In the genomic region with DNA sequence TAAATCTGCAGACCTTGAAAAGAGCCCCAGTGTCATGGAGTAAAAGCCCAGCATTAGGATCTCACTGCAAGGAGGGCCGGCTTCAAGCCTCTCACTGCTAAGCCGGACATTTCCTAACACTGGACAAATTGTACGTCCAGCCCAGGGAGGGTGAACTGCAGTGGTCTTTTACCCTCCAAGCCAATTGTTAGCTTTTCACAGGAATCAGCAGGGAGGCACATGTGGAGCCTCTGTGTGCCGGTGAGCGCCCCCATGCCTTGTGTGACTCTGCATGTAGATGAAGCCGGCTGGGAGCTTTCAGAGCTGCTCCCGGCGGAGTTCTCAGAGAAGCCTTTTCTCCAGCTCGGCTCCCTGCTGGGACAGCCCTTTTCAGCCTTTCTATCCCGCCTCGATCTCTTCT, we compare ENCODE assay signal across 8 mouse cellular contexts.
A peak's percentile ranks its signal among the peaks of the same experiment; 100 is the strongest.
DNase-seq lines count a peak whose midpoint lies in the region; ATAC-seq and TF ChIP-seq lines count a peak whose summit lies in the region.

No protein-coding gene starts in this region.

- peak; percentile 27 to 30 for DNase-seq in cerebellum, adult 18-20 months
- no peak for DNase-seq in cerebellum, adult 9-10 months
- peak; percentile 78 for DNase-seq in ES-E14 (ENCODE audit: low read depth, low spot score)
- DNase-seq in lung, postnatal 10 days: no peak
- DNase-seq in kidney, adult 11 months: no peak
- no peak for DNase-seq in thymus, postnatal 0 days (ENCODE audit: low spot score)

- in situ Hi-C loops in ES-E14 (cut with MboI; ENCODE audit: low sequenced_read_pairs in 2 of 2, unreplicated experiment in 2 of 2): no loop called here

- peak overlapping the region; percentile 5; the same call in 1 of the 2 replicates for H3K9ac ChIP-seq in ES-E14 (ENCODE audit: insufficient read depth, low read depth, low read length, poor library complexity, severe bottlenecking)
- H3K9ac ChIP-seq in forebrain, embryonic 13.5 days: 0 out of 2 replicates have a peak overlapping the region, but pooled peaks have one; percentile 19
- no peak overlapping the region; the same call in 1 of the 2 replicates for H3K9ac ChIP-seq in limb, embryonic 13.5 days

- no peaks in the 10 kb centered on the region for H3K27me3 ChIP-seq in forebrain, embryonic 13.5 days
- no peaks in the 10 kb centered on the region for H3K27me3 ChIP-seq in limb, embryonic 13.5 days

- no peaks in the 10 kb centered on the region for H3K9me3 ChIP-seq in ES-E14 (ENCODE audit: control insufficient read depth, insufficient read depth, low read depth, low read length)
- no peaks in the 10 kb centered on the region for H3K9me3 ChIP-seq in forebrain, embryonic 13.5 days (replicated peaks)
- no peaks in the 10 kb centered on the region for H3K9me3 ChIP-seq in limb, embryonic 13.5 days

- peak; percentile 82 for ATAC-seq in forebrain, embryonic 13.5 days
- ATAC-seq in limb, embryonic 13.5 days (ENCODE audit: low FRiP score, low read depth): no peak; the same call in 1 of the 2 replicates

- H3K27ac ChIP-seq in ES-E14 (ENCODE audit: insufficient read depth, low read depth, low read length, poor library complexity, severe bottlenecking): no peak overlapping the region; the same call in 1 of the 2 replicates
- H3K27ac ChIP-seq in forebrain, embryonic 13.5 days: peak overlapping the region; percentile 78
- peak overlapping the region; percentile 39; the same call in 1 of the 2 replicates for H3K27ac ChIP-seq in limb, embryonic 13.5 days

- peaks cover 3 to 9% of the 10 kb centered on the region in 2 experiments; a peak in 3 of 4 replicates for H3K4me1 ChIP-seq in ES-E14 (ENCODE audit: control insufficient read depth in 2 of 2, insufficient read depth in 2 of 2, low read length in 2 of 2, poor library complexity in 1 of 2)
- peaks cover 25% of the 10 kb centered on the region for H3K4me1 ChIP-seq in forebrain, embryonic 13.5 days
- H3K4me1 ChIP-seq in limb, embryonic 13.5 days: peaks cover 15% of the 10 kb centered on the region

- no peak overlapping the region for H3K4me3 ChIP-seq in ES-E14 (ENCODE audit: insufficient read depth in 1 of 2, low read depth in 1 of 2, low read length in 2 of 2, poor library complexity in 1 of 2, severe bottlenecking in 1 of 2)
- peak overlapping the region; percentile 12; the same call in 1 of the 2 replicates for H3K4me3 ChIP-seq in forebrain, embryonic 13.5 days
- no peak overlapping the region for H3K4me3 ChIP-seq in limb, embryonic 13.5 days

- peak overlapping the region; percentile 48 for H3K4me2 ChIP-seq in forebrain, embryonic 13.5 days
- H3K4me2 ChIP-seq in limb, embryonic 13.5 days (replicated peaks): peak overlapping the region; percentile 47

- H3K36me3 ChIP-seq in ES-E14 (ENCODE audit: control insufficient read depth, insufficient read depth, low read length, poor library complexity, severe bottlenecking): 0 out of 2 replicates have a peak, but pooled peaks cover 2% of the 10 kb centered on the region
- H3K36me3 ChIP-seq in forebrain, embryonic 13.5 days (ENCODE audit: poor library complexity, severe bottlenecking): 0 out of 2 replicates have a peak, but pooled peaks cover 4% of the 10 kb centered on the region
- peaks cover 15% of the 10 kb centered on the region for H3K36me3 ChIP-seq in limb, embryonic 13.5 days

- WGBS in forebrain, embryonic 13.5 days: 1% methylated on average over 11 of the region's 11 CpGs
- 6% methylated on average over 11 of the region's 11 CpGs for WGBS in limb, embryonic 13.5 days

TF ChIP-seq in ES-E14, 5 proteins besides CTCF, POLR2A, EP300 and RAD21:
- TF ChIP-seq ZC3H11A (IDR thresholded peaks at IDR 0.05; ENCODE audit: borderline replicate concordance, low read depth, low read length) (no peak), HCFC1 (IDR thresholded peaks at IDR 0.05; ENCODE audit: borderline replicate concordance, insufficient read depth, low read length) (no peak), CHD2 (IDR thresholded peaks at IDR 0.05; ENCODE audit: low read depth, low read length) (no peak), ZNF384 (IDR thresholded peaks at IDR 0.05; ENCODE audit: low read depth, low read length) (no peak)

Comparison
In these comparisons a context has a peak if more than half of its experiments do, and no peak if none do; other contexts are left out.
1. DNase-seq: peak in cerebellum, adult 18-20 months (2 of 2) and ES-E14 (single experiment); none in cerebellum, adult 9-10 months (single experiment), lung, postnatal 10 days (single experiment), kidney, adult 11 months (single experiment) and thymus, postnatal 0 days (single experiment).